Mouse (Mus musculus) kidney, adult 9 months (tissue): ENCODE measurements around the gene Arl14.
A peak's percentile ranks its signal among the peaks of the same experiment; 100 is the strongest.
"Not testable (repeated sequence)": the region's sequence is repeated elsewhere in the genome, so short reads cannot be mapped to it uniquely, and the experiment has no call there.

Experiments
- DNase-seq: peaks from one replicate; pipeline ENCODE4 v3.0.0; 2022

The Arl14 gene

DNA sequence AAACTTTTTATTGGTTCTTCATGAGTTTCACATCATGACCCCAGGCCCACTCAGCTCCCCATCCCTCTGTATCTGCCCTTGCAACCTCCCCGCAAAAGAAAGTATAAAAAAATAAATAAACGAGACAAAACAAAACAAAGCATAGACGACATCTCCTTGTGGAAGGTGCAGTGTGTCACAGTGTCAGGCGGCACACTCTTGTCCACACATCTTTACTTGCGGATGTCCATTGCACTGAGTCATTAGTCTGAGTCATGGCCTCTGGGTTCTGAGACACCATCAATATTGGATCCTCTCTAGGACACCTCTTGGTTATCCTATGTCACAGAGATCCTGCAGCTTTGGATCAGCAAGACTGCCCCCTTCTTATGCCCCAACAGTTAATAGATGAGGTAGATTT is 7.7 kb upstream of the Arl14 start:
- no peak for DNase-seq

DNA sequence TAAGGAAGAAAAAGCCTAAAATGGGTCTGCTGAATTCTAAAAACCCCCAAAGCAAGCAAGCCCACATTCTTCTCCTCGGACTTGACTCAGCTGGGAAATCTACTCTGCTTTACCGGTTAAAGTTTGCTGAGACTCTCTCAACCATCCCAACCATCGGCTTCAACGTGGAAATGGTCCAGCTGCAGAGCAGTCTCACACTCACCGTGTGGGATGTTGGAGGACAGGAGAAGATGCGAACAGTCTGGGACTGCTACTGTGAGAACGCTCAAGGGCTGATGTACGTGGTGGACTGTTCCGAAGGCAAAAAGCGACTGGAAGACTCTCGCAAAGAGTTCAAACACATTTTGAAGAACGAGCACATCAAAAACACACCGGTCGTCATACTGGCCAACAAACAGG is 282 bp downstream of the Arl14 start:
- no peak for DNase-seq

DNA sequence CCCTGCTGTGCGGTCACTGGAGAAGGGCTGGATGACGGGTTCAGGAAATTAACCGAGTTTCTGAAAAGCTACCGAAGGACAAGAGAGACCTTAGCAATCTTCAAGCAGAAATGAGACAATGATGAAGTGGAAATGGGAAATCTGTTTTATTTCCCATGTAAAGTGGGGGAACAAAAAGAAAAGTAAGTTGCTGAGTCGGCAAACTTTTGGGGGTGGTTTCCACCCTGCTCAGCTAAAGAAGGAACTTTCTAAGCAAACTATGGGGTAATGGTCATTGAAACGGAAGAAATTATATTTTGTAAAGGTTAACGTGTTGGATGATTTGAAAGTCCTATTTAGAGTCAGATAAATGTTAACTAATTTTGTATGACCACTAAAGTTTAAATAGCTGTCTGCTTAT is 768 bp downstream of the Arl14 start:
- DNase-seq = no peak

DNA sequence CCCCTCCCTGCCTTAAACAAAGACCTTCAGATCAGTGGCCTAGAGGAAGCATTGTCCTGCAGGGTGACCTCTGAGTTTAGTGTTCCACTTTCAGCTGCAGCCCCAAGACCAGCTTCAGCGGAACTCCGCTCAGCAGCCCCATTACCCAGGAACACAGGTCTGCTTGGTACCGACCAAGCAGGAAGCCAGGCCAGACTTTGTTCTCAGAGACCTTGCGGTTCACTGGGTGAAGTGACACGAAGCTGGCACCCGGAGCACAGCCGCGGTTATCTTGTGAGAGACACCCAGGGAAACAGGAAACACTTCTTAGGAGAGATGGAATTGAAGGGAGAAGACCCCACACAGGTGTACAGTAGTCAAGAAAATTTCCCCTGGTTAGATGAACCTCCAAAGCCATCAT is 1.4 kb downstream of the Arl14 start:
- no peak for DNase-seq

DNA sequence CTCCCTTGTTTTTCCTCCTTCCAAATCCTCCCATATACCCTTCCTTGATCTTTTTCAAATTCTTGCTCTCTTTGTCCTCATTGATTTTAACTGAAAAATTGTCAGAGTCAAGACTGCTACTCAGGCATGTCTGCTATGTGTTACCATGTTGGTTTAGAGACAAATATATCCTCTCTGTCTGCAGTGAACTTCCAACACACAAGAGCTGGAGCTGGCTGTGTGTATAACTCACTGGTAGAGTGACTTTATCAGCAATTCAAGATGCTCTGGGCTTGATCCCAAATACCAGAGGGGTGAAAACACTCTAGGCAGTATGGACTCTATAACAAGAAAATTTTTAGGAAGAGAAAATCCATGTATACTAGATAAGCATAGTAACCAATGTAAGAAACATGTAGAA is 2.8 kb downstream of the Arl14 start:
- DNase-seq = no peak

DNA sequence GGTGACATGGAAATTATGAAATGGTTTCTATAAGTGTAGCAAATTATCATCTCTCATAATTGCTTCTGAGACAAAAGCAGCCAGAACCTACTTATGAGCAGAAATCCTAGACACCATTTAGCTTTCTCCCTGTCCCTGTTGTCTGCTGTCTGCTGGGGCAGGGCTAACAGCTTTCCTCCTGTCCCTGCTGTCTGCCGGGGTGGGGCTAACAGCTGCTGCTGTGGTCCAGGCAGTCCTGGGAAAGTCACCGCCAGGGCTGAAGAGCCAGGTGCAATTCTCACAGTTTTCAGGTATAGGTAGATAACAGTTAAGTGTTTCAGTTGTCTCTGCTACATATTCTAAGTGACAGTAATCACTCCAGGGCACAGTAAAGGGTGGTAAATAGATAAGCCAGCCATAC is 4.3 kb downstream of the Arl14 start:
- DNase-seq = no peak

DNA sequence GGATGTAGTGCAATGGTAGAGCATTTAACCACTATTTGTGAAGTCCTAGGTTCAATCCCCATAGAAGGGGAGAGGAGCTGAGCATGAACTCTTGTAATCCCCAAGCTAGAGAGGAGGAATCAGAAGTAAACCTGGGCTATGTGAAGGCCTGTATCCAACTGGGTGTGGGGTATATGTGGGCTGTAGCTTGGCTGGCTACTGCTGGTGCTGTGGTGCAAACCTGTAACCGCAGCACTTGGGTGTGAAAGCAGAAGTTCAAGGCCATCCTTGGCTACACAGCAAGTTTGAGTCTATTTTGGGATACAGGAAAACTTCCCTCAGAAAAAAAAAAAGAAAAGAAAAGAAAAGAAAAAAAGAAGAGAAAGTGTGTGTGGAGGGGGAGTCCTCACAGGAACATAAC is 5.8 kb downstream of the Arl14 start:
- no peak for DNase-seq

DNA sequence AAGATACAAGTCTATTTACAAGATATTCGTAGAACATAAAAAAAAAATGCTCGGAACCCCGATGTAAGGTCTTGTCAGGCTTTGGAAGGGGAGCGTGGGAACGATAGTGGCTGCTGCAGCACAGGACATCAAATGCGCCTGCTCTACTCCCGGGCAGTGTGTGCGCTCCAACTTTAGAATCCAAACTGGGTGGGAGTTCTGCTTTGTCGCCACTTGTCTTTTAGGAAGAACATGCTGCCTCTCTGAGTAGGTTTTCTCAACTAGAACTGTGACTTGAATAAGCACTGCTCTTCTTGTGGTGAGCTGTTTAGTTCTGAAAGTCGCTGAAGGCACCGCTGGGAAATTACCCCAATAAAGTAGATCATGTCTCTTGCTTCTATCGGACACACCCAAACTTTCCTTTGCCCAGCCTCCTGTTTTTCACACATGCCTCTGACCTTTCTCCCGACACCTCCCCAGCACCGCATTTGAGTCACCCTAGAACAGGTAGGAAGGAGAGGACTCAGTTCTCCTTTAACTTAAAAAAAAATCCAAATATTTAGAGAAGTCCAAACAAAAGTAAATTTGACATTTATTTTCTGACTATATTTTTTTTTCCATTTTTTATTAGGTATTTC is 9.4 kb downstream of the Arl14 start:
- DNase-seq = no peak

DNA sequence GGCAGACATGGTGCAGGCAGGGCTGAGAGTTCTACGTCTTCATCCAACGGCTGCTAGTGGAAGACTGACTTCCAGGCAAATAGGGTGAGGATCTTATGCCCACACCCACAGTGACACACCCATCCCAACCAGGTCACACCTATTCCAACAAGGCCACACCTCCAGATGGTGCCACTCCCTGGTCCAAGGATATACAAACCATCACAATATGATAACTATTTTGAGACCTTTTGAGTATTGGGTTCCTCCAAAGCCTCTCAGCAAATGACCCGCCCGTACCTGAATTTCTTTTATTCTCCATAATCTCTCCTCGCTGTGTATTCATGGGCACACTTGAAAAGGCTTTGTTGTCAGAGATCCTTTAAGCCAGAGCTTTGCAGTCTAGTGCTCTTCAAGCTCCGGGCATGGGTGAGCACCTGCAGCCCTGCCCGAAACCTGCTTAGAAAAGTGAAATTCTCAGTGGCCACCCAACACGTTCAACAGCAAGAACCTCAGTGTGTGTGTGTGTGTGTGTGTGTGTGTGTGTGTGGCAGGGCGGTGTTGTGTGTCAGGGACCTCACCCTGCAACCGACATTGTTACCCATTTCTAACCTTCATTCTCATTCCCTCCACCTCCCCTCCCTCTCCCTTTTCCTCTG is 11.5 kb downstream of the Arl14 start:
- DNase-seq = not testable (repeated sequence)

DNA sequence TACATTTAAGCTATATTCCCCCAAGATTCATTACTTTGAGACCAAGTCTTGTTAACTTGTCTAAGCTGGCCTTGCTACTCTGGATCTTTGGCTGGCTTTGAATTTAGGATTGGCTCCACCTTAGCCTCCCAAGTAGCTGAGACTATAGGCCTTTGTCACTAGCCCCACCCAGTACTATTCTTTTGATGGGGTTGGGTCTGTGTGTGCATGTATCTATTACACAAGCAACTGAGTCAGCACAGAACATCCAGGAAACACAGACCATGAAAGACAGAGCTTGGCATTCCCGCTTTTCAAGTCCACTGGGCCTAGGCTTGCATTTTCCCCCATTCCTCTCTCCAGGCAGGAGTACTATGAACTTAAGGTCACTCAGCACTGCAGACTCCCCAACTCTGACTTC is 12.3 kb downstream of the Arl14 start:
- no peak for DNase-seq

DNA sequence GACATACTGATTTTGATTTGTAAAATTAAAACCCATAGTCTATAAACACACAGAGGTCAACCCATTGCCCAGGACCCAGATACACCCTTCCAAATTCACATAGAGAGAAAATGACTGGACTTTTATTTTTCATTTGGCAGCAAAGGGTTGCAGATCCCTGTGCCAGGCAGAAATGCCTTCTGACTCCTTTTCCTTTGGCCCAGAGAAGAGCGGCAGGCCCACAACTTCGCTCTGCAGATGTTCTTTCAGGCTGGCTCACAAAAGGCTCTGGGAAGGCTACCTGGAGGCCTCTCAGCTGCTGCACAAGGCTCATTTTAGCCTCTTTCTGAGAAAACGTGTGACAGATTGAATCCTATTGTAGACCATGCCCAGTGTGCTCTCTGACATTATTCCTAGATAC is 13.6 kb downstream of the Arl14 start:
- DNase-seq = no peak

DNA sequence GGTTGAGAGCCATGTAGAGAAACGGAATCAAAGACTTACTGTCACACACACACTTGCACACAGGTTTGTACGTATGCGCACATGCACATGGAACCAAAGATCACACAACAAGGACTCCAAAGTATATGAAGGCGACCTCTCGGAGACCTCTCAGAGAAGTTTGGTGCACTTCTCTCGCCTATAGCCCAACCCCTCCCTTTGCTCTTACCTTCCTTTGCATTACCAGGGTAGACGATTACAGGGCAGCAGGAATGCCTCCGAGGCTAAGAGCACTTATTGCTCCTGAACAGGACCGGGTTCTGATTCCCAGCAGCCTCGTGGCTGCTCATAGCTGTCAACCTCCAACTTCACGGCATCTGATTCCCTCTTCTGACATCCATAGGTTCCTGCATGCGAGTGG is 14.3 kb downstream of the Arl14 start:
- no peak for DNase-seq

DNA sequence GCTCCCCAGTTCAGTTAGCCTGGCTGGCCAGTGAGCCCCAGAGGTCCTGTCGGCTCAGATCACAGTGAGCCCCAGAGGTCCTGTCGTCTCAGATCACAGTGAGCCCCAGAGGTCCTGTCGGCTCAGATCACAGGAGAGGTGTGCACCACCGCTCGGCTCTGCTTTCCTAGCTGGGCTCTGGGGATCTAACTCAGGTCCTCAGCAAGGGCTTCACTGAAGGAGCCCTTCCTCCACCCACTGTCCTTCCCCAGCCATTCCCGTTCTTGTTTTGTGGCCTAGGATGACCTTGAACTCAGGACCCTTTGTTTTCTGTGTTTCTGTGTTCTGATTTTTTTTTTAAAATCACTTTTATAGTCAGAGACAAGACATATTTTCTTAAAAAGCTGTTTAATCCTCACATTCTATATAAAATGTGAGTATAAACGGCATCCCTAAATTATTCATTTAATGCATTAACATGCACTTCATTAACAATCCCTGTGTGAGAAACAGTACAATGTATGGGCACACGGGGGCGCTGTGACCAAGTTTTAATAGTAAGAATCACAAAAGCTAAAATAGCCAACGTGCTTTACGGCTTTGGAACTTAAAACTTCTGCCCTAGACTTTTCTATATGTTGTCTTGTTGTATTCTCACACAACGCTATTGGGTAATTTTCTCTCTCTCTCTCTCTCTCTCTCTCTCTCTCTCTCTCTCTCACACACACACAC is 16.1 kb downstream of the Arl14 start:
- peak; percentile 63 for DNase-seq

DNA sequence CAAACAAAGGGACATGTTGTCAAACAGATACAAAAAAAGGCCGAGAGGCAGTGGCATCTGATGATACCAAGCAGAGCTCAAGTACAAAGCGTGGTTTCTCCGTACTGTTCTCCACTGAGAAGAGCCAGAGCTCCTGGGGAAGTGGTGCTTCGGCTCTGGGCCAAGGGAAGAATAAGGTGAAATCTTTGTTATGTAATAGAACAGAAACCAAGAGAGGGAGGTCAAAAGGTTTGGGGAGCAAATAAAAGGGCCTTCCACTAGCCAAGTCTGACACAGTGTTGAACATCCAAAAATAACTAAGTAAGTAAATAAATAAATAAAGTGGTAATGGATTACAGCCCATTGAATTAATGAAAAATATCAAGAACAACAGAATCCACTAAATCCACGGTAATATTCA is 17.0 kb downstream of the Arl14 start:
- DNase-seq = no peak

DNA sequence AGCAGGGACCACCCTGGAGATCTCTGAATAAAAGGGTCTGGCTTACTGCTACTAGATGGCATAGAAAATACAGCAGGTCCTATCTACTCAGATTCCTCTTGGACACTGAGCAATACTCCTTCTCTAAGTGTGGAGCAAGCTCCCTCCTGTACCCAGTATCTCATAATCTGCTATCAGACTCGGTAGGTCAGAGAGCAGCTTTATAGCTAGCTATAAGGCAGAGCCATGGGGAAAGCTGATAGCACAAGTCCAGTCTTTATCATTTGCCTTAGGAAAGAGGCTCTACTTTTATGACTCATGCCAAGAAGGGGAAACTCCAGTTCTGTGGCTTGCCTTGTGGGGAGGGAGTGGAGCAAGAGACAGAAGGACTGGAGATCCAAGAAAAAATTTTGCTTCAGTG is 18.8 kb downstream of the Arl14 start:
- DNase-seq = no peak

DNA sequence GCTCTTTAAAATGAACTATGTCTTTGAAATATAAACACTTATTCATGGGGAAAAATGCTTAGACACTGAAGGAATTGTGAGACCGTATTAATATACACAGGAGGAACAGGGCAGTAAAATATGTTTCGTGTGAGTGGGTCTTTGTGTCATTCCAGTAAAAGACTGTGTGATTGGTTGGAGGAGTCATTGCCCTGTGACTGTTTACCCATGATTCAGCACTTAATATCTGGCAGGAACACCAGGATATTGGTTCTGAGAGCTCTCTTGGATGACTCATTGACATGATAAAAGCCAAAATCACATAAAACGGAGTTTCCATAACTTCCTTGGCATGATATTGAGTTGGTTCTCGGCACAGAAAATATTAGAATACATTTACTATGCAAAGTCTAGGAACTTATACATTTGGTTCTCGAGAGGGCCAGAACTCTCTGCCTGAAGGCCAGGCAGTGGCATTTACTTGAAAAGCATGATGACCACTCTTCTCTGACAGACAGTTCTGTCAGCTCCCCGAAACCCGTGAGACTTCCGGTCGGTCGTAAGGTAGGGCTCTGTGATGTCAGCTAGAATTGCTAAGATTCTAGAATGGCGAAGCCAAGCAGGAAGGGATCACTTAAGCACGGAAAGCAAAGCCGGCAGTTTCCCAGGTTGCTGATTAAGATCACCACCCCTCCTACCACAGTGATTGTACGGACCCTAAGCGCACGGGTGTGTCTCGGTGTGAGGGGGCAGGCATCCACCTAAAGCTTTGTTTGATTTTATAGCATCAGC is 31.1 kb downstream of the Arl14 start:
- DNase-seq = no peak

DNA sequence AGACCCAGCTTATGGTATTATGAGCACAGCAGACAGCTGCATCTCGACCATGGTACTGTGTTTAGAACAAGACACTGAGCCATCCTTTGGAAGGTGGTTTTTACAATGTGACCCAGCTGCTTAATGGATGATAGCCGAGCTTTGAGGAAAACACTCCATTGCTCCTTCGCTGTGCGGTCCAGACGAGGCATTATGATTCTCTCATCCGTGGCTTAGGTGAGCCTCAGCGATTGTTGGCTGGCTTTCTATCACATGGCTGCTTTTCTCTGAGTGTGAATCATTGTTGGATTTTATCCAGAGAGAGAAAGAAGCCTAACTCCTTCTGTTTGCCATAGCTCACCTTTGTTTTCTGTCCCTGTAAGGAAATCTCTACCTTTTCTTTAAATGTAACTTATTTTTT is 32.5 kb downstream of the Arl14 start:
- DNase-seq = no peak

DNA sequence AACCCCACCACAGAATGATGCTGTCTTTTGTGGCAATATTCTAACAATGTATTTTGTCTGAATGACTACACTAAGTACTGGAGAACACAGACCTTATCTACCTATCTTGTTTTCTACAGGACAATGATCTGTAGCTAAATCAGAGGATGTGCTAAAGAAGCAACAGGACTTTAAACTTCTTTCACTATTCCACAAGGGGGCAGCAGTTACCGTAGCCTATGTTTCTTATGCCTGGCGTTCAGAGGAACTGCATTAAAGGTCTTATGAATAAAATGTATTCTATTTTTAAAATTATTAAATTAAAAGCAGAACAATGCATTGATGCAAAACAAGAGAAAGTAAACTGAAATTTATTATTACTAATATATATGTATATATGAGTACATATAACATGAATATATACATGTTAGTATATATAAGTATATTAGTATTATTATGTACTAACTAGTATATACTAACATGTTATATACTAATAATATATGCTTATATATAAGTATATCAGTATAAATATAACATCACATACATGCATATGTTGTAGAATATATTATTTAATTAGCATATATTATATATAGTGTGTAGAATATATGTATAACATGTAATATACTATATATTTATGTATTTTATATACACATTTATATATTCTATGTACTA is 35.0 kb downstream of the Arl14 start:
- peak; percentile 55 for DNase-seq

DNA sequence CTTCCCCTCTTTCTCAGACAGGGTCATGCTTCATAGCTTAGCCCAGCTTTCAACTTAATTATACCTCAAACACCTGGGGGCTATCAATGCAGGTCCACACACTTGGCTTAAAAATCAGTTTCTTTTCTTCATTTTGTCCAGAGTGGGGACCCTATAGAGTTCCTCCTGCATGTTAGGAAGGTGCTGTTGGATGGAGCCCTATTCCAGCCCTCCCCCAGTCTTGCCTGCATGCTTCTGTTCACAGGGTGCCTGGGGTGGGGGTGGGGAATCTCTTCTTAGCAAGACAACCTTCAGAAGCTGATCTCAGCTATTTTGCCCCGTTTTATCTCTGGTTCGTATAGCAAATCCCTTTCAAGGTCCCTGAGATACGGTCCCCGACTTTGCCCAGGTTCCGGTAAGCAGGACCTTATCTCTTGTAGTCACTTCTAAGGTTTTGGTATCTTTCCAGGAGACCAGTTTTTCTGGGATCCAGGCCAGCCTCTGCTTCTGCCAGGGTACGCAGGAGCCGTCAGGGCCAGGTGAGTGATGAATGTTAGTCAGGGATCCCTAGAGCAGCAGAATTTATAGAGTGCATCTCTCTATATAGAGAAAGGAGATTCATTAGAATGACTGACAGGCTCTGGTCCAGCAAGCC is 40.9 kb downstream of the Arl14 start:
- DNase-seq = no peak

DNA sequence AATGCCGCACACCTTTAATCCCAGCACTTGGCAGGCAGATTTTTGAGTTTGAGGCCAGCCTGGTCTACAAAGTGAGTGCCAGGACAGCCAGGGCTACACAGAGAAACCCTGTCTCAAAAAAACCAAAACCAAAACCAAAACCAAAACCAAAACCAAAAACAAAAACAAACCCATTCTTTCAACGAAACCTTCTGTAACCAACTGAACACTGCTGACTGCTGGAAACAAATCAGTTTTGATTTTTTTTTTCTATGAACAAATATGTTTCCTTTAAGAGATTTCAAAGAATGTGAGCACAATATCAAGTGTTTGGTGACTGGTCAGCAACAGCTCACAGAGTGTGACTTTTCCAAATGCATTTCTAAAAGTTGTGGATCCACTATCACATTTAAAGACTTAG is 42.1 kb downstream of the Arl14 start:
- DNase-seq = not testable (repeated sequence)

DNA sequence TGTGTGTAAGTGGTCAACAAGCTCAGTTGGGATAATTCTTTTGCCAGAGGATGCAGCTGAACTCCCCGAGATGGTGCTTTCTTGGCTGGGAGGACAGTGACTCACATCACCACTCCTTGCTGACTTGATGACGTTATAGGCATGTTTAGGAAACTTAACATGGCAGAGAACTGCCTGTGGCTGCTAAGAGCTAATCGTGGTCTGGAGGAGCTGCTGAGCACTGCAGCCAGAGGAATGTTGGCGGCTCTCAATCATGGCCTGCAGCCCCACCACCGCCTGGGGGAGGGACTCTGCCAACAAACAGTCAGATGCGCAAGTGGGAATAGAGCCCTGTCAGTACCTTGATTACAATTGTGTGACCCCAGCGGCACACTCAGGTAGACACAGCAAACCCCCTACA is 49.6 kb downstream of the Arl14 start:
- DNase-seq = no peak
